Mouse (Mus musculus) mesoderm, embryonic 11.5 days (tissue): ENCODE measurements around the gene Ubald1.

ENCODE experiments used
- DNase-seq: peaks from one replicate; pipeline ENCODE4 v3.0.0-alpha.2; 2012; ENCODE audit warnings: low read depth, low spot score

Gene Ubald1

GRCm38 (mm10) chr16:4880136-4880825 lies at the start of gene Ubald1:
Gene Ubald1, minus strand, starts transcription at chr16:4880315.
- peak; percentile 99 for DNase-seq

- DNase-seq: no peak
These were observed 48.4 kb upstream of the Ubald1 start for GRCm38 (mm10) chr16:4928474-4928873.

GRCm38 (mm10) chr16:4927967-4928366 lies 47.9 kb upstream of the Ubald1 start:
- DNase-seq: no peak

GRCm38 (mm10) chr16:4923996-4924395 lies 43.9 kb upstream of the Ubald1 start:
- no peak for DNase-seq

GRCm38 (mm10) chr16:4922481-4922880 lies 42.4 kb upstream of the Ubald1 start:
- no peak for DNase-seq

- DNase-seq: no peak
These were observed 40.4 kb upstream of the Ubald1 start for GRCm38 (mm10) chr16:4920556-4920955.

- no peak for DNase-seq
These were observed 36.5 kb upstream of the Ubald1 start for GRCm38 (mm10) chr16:4916608-4917007.

GRCm38 (mm10) chr16:4915931-4916330 lies 35.8 kb upstream of the Ubald1 start:
- no peak for DNase-seq

- DNase-seq: peak; percentile 88
These were observed 33.9 kb upstream of the Ubald1 start for GRCm38 (mm10) chr16:4913783-4914735.

- DNase-seq: peak; percentile 39
These were observed 33.0 kb upstream of the Ubald1 start for GRCm38 (mm10) chr16:4912907-4913782.

- DNase-seq: no peak
These were observed 32.0 kb upstream of the Ubald1 start for GRCm38 (mm10) chr16:4912074-4912648.

GRCm38 (mm10) chr16:4910758-4911157 lies 30.6 kb upstream of the Ubald1 start:
- no peak for DNase-seq

- DNase-seq: no peak
These were observed 29.6 kb upstream of the Ubald1 start for GRCm38 (mm10) chr16:4909745-4910144.

- no peak for DNase-seq
These were observed 27.9 kb upstream of the Ubald1 start for GRCm38 (mm10) chr16:4907972-4908371.

- no peak for DNase-seq
These were observed 27.3 kb upstream of the Ubald1 start for GRCm38 (mm10) chr16:4907386-4907785.

- no peak for DNase-seq
These were observed 26.4 kb upstream of the Ubald1 start for GRCm38 (mm10) chr16:4906559-4906958.

GRCm38 (mm10) chr16:4905591-4905990 lies 25.5 kb upstream of the Ubald1 start:
- DNase-seq: no peak

- no peak for DNase-seq
These were observed 24.8 kb upstream of the Ubald1 start for GRCm38 (mm10) chr16:4904878-4905277.

- DNase-seq: no peak
These were observed 23.5 kb upstream of the Ubald1 start for GRCm38 (mm10) chr16:4903491-4904102.

GRCm38 (mm10) chr16:4902390-4902789 lies 22.3 kb upstream of the Ubald1 start:
- no peak for DNase-seq

GRCm38 (mm10) chr16:4901167-4901566 lies 21.1 kb upstream of the Ubald1 start:
- DNase-seq: no peak
